ENCODE assay signal across 8 mouse cellular contexts in the genomic region with DNA sequence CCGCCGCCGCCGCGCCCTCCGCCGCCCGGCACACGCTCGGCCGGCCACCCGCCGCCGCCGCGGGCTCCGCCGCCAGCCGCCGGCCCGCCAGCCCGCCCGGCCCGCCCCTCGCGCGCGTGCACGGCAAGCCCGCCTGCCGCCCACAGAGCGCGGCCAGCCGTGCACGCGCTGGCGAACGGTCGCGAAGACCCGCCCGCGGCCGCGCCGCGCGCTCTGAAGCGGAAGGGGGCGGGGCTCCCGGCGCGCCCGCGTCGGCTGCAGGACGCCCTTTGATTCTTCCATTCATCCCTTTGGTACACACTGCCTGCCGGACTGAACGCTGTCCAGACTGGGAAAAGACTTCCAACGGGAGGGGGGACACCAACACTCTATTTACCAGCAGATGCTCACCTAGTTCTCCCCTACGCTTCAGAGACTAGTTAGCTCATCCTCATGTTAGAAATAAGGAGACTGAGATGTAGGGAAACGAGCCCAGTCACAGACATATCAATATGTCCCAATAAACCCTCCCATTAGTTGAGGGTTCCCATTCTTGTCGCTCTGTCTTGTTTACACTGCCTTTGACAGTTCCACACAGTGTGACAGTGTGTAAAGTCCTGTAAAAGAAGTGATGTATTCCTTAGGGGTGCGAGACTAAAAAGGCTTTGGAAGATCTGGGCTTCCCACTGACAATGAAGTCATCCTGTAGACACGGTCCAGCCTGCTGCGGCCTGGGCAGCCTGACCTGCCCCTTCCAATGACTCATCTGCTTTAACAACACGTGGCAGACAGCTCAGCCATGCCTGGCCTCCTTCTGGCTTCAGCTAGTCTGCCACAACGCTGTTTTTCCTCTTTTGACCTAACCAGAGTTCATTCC. TPM values are rescaled to one million over a fixed set of nuclear protein-coding genes. Genes with fewer than 3 reads are reported as not detected.
DNase-seq lines count a peak whose midpoint lies in the region; ATAC-seq and TF ChIP-seq lines count a peak whose summit lies in the region.

A gene (minus strand): TSS at position 58 of the 856 bp plus-strand sequence.

- peak; percentile 22 for TF ChIP-seq POLR2A in olfactory bulb, adult 2 months (IDR thresholded peaks at IDR 0.05; ENCODE audit: insufficient read depth, low read depth, low read length)
- no peak for TF ChIP-seq POLR2A in thymus, adult 2 months (IDR thresholded peaks at IDR 0.05; ENCODE audit: control insufficient read depth, extremely low read depth, insufficient read depth, low read length, poor library complexity)

- H3K9ac ChIP-seq in ES-E14 (ENCODE audit: insufficient read depth, low read depth, low read length, poor library complexity, severe bottlenecking) = peak within 1 kb of the TSS; percentile 99
- H3K9ac ChIP-seq in forebrain, embryonic 16.5 days (replicated peaks; ENCODE audit: low read depth, low read length) = peak within 1 kb of the TSS; percentile 80
- H3K9ac ChIP-seq in lung, embryonic 14.5 days = peak within 1 kb of the TSS; percentile 94

- no peaks in the 10 kb centered on the region for H3K9me3 ChIP-seq in ES-E14 (ENCODE audit: control insufficient read depth, insufficient read depth, low read depth, low read length)
- H3K9me3 ChIP-seq in forebrain, embryonic 16.5 days (ENCODE audit: control insufficient read depth, low read length) = 0 out of 2 replicates have a peak, but pooled peaks cover 2% of the 10 kb centered on the region
- no peaks in the 10 kb centered on the region for H3K9me3 ChIP-seq in lung, embryonic 14.5 days (ENCODE audit: low read depth, low read length)

- peak; percentile 73 for DNase-seq in ES-E14 (ENCODE audit: low read depth, low spot score)
- DNase-seq in cerebellum, adult 11-12 months = peak; percentile 90
- peak; percentile 84 for DNase-seq in heart, postnatal 36 days
- DNase-seq in layer of hippocampus, adult 2 months (ENCODE audit: low spot score in 2 of 2) = peak; percentile 73 to 78
- peak; percentile 97 for DNase-seq in lung, embryonic 14.5 days
- peak; percentile 78 for DNase-seq in thymus, adult 2 months

- in situ Hi-C loops in ES-E14 (cut with MboI; ENCODE audit: low sequenced_read_pairs in 2 of 2, unreplicated experiment in 2 of 2) = no loop called here

- peak within 1 kb of the TSS; percentile 79 to 100 for H3K4me3 ChIP-seq in ES-E14 (ENCODE audit: insufficient read depth in 1 of 2, low read depth in 1 of 2, low read length in 2 of 2, poor library complexity in 1 of 2, severe bottlenecking in 1 of 2)
- H3K4me3 ChIP-seq in forebrain, embryonic 16.5 days (replicated peaks; ENCODE audit: low read length) = peak within 1 kb of the TSS; percentile 71
- peak within 1 kb of the TSS; percentile 81 for H3K4me3 ChIP-seq in layer of hippocampus, adult 2 months
- peak within 1 kb of the TSS; percentile 97 for H3K4me3 ChIP-seq in lung, embryonic 14.5 days (ENCODE audit: low read depth, low read length)
- H3K4me3 ChIP-seq in olfactory bulb, adult 2 months (ENCODE audit: insufficient read depth, low read depth, low read length) = peak within 1 kb of the TSS; percentile 91
- H3K4me3 ChIP-seq in thymus, adult 2 months (ENCODE audit: control insufficient read depth, insufficient read depth, low read length) = peak within 1 kb of the TSS; percentile 62

- WGBS in forebrain, embryonic 16.5 days = under 1% methylated on average over 61 of the region's 68 CpGs
- WGBS in lung, embryonic 14.5 days = under 1% methylated on average over 60 of the region's 68 CpGs
- 15% methylated on average over 68 of the region's 68 CpGs for WGBS in olfactory bulb, adult 2 months
- 12% methylated on average over 68 of the region's 68 CpGs for WGBS in thymus, adult 2 months

- no peaks in the 10 kb centered on the region for H3K27me3 ChIP-seq in forebrain, embryonic 16.5 days (replicated peaks; ENCODE audit: control insufficient read depth, insufficient read depth, low read length)
- no peaks in the 10 kb centered on the region for H3K27me3 ChIP-seq in lung, embryonic 14.5 days (ENCODE audit: insufficient read depth, low read length)
- H3K27me3 ChIP-seq in thymus, adult 2 months (ENCODE audit: control insufficient read depth, insufficient read depth, low read length) = no peaks in the 10 kb centered on the region

- intact Hi-C loops in heart, postnatal 36 days (cut with DNase I) = loop anchor here (1.0 to 5.0 kb wide), 2 partner anchors 91 to 297 kb away; a partner anchor contains a TSS

- H3K27ac ChIP-seq in ES-E14 (ENCODE audit: insufficient read depth, low read depth, low read length, poor library complexity, severe bottlenecking) = peak within 1 kb of the TSS; percentile 72
- peak within 1 kb of the TSS; percentile 91 for H3K27ac ChIP-seq in forebrain, embryonic 16.5 days (ENCODE audit: low read length)
- peak within 1 kb of the TSS; percentile 88 for H3K27ac ChIP-seq in layer of hippocampus, adult 2 months
- peak within 1 kb of the TSS; percentile 90 for H3K27ac ChIP-seq in lung, embryonic 14.5 days (ENCODE audit: low read depth)
- H3K27ac ChIP-seq in olfactory bulb, adult 2 months (ENCODE audit: insufficient read depth, low read depth, low read length) = peak within 1 kb of the TSS; percentile 86
- H3K27ac ChIP-seq in thymus, adult 2 months (ENCODE audit: control insufficient read depth, insufficient read depth, low read length) = no peak within 1 kb of the TSS

- TF ChIP-seq CTCF in layer of hippocampus, adult 2 months (conservative IDR thresholded peaks at IDR 0.05) = no peak
- no peak for TF ChIP-seq CTCF in lung, embryonic 14.5 days (IDR thresholded peaks at IDR 0.05; ENCODE audit: low read depth)
- no peak for TF ChIP-seq CTCF in olfactory bulb, adult 2 months (IDR thresholded peaks at IDR 0.05; ENCODE audit: insufficient read depth, low read depth, low read length)
- TF ChIP-seq CTCF in thymus, adult 2 months (IDR thresholded peaks at IDR 0.05; ENCODE audit: borderline replicate concordance, control insufficient read depth, extremely low read depth, insufficient read depth, low read length, poor library complexity) = no peak

- ATAC-seq in forebrain, embryonic 16.5 days = peak; percentile 89
- peak; percentile 91 for ATAC-seq in lung, embryonic 14.5 days (ENCODE audit: insufficient read depth)

- no peaks in the 10 kb centered on the region for H3K36me3 ChIP-seq in ES-E14 (ENCODE audit: control insufficient read depth, insufficient read depth, low read length, poor library complexity, severe bottlenecking)
- H3K36me3 ChIP-seq in forebrain, embryonic 16.5 days (ENCODE audit: control insufficient read depth, insufficient read depth) = no peaks in the 10 kb centered on the region
- H3K36me3 ChIP-seq in lung, embryonic 14.5 days (ENCODE audit: insufficient read depth) = no peaks in the 10 kb centered on the region
- H3K36me3 ChIP-seq in thymus, adult 2 months (ENCODE audit: control insufficient read depth, insufficient read depth, low read length) = no peaks in the 10 kb centered on the region

- peaks cover 5% of the 10 kb centered on the region in 2 experiments; a peak in 2 of 4 replicates for H3K4me1 ChIP-seq in ES-E14 (ENCODE audit: control insufficient read depth in 2 of 2, insufficient read depth in 2 of 2, low read length in 2 of 2, poor library complexity in 1 of 2)
- peaks cover 20% of the 10 kb centered on the region for H3K4me1 ChIP-seq in forebrain, embryonic 16.5 days (replicated peaks; ENCODE audit: control insufficient read depth, insufficient read depth, low read length)
- H3K4me1 ChIP-seq in lung, embryonic 14.5 days (ENCODE audit: insufficient read depth) = no peaks in the 10 kb centered on the region
- peaks cover 3% of the 10 kb centered on the region for H3K4me1 ChIP-seq in olfactory bulb, adult 2 months (ENCODE audit: control insufficient read depth, insufficient read depth, low read length)
- peaks cover 3% of the 10 kb centered on the region; the same call in 1 of the 2 replicates for H3K4me1 ChIP-seq in thymus, adult 2 months (replicated peaks; ENCODE audit: control insufficient read depth, insufficient read depth, low read length)

- peak within 1 kb of the TSS; percentile 77 for H3K4me2 ChIP-seq in forebrain, embryonic 16.5 days (ENCODE audit: low read length)
- peak within 1 kb of the TSS; percentile 75 for H3K4me2 ChIP-seq in lung, embryonic 14.5 days

TF ChIP-seq in ES-E14, 5 proteins besides CTCF, POLR2A, EP300 and RAD21:
- TF ChIP-seq ZNF384 (IDR thresholded peaks at IDR 0.05; ENCODE audit: low read depth, low read length) = no peak
- no peak for TF ChIP-seq MAFK (IDR thresholded peaks at IDR 0.05; ENCODE audit: insufficient read depth, low read depth, low read length)
- no peak for TF ChIP-seq CHD2 (IDR thresholded peaks at IDR 0.05; ENCODE audit: low read depth, low read length)
- no peak for TF ChIP-seq ZC3H11A (IDR thresholded peaks at IDR 0.05; ENCODE audit: borderline replicate concordance, low read depth, low read length)
- no peak for TF ChIP-seq HCFC1 (IDR thresholded peaks at IDR 0.05; ENCODE audit: borderline replicate concordance, insufficient read depth, low read length)

RNA-seq across cellular contexts. Expression of the gene that starts here (rescaled TPM):
- total RNA-seq in ES-E14 (2012; rRNA removed) = 24.5 and 28.4 TPM in 2 replicates
- polyA plus RNA-seq in forebrain, embryonic 16.5 days (2015; fragmentation: Nextera tagmentation; extraction: Ambion mirVana) = 54.3 and 57.3 TPM in 2 replicates
- total RNA-seq in heart, postnatal 36 days (2021) = 100 to 1,000 TPM; 121 to 129 TPM
- total RNA-seq in layer of hippocampus, adult 2 months (2021) = 10 to 100 TPM; 88.7 to 98.0 TPM
- 33.6 and 37.3 TPM in 2 replicates for polyA plus RNA-seq in lung, embryonic 14.5 days (2014; fragmentation: Nextera tagmentation; extraction: Ambion mirVana)
- 867 TPM in 1 of 2 replicates, not detected in the other for polyA plus RNA-seq in olfactory bulb, adult 2 months (2012; ENCODE audit: insufficient read depth, insufficient read length, low replicate concordance, missing spikeins)
- 110 and 137 TPM in 2 replicates for polyA plus RNA-seq in thymus, adult 2 months (2012; rRNA removed)
